Mouse (Mus musculus): ENCODE data around the gene Pde4c.

Pde4c gene

GRCm38 (mm10) chr8:70723486-70724210 is at the start of gene Pde4c:
Gene Pde4c, plus strand, starts transcription at chr8:70723720.
- no peak for DNase-seq (ENCODE audit: low spot score in 2 of 2)

GRCm38 (mm10) chr8:70674109-70674508 is 49.4 kb upstream of the Pde4c start:
- no peak for DNase-seq (ENCODE audit: low spot score in 2 of 2)

GRCm38 (mm10) chr8:70674716-70675115 is 48.8 kb upstream of the Pde4c start:
- DNase-seq (ENCODE audit: low spot score in 2 of 2): no peak

- no peak for DNase-seq (ENCODE audit: low spot score in 2 of 2)
Observed at GRCm38 (mm10) chr8:70675336-70675735, 48.2 kb upstream of the Pde4c start.

- no peak for DNase-seq (ENCODE audit: low spot score in 2 of 2)
Observed at GRCm38 (mm10) chr8:70677451-70678080, 46.0 kb upstream of the Pde4c start.

GRCm38 (mm10) chr8:70678679-70679078 is 44.8 kb upstream of the Pde4c start:
- no peak for DNase-seq (ENCODE audit: low spot score in 2 of 2)

- DNase-seq (ENCODE audit: low spot score in 2 of 2): no peak
Observed at GRCm38 (mm10) chr8:70679404-70679803, 44.1 kb upstream of the Pde4c start.

- no peak for DNase-seq (ENCODE audit: low spot score in 2 of 2)
Observed at GRCm38 (mm10) chr8:70680039-70680438, 43.5 kb upstream of the Pde4c start.

- DNase-seq (ENCODE audit: low spot score in 2 of 2): no peak
Observed at GRCm38 (mm10) chr8:70681410-70681809, 42.1 kb upstream of the Pde4c start.

GRCm38 (mm10) chr8:70682193-70682592 is 41.3 kb upstream of the Pde4c start:
- peak; percentile 58 to 81 for DNase-seq (ENCODE audit: low spot score in 2 of 2)

- DNase-seq (ENCODE audit: low spot score in 2 of 2): no peak
Observed at GRCm38 (mm10) chr8:70682692-70683091, 40.8 kb upstream of the Pde4c start.

- DNase-seq (ENCODE audit: low spot score in 2 of 2): no peak
Observed at GRCm38 (mm10) chr8:70684291-70684690, 39.2 kb upstream of the Pde4c start.

- DNase-seq (ENCODE audit: low spot score in 2 of 2): no peak
Observed at GRCm38 (mm10) chr8:70687576-70687975, 35.9 kb upstream of the Pde4c start.

GRCm38 (mm10) chr8:70688136-70688535 is 35.4 kb upstream of the Pde4c start:
- no peak for DNase-seq (ENCODE audit: low spot score in 2 of 2)

GRCm38 (mm10) chr8:70689892-70690390 is 33.6 kb upstream of the Pde4c start:
- DNase-seq (ENCODE audit: low spot score in 2 of 2): no peak

- no peak for DNase-seq (ENCODE audit: low spot score in 2 of 2)
Observed at GRCm38 (mm10) chr8:70691230-70691629, 32.3 kb upstream of the Pde4c start.

GRCm38 (mm10) chr8:70691727-70692231 is 31.7 kb upstream of the Pde4c start:
- DNase-seq (ENCODE audit: low spot score in 2 of 2): no peak

- DNase-seq (ENCODE audit: low spot score in 2 of 2): no peak
Observed at GRCm38 (mm10) chr8:70693636-70694035, 29.9 kb upstream of the Pde4c start.

- peak in 1 of 2 experiments; percentile 61 for DNase-seq (ENCODE audit: low spot score in 2 of 2)
Observed at GRCm38 (mm10) chr8:70695318-70696018, 28.1 kb upstream of the Pde4c start.

- peak in 1 of 2 experiments; percentile 65 for DNase-seq (ENCODE audit: low spot score in 2 of 2)
Observed at GRCm38 (mm10) chr8:70696019-70696885, 27.3 kb upstream of the Pde4c start.

GRCm38 (mm10) chr8:70696946-70697345 is 26.6 kb upstream of the Pde4c start:
- no peak for DNase-seq (ENCODE audit: low spot score in 2 of 2)

Measured in urinary bladder, adult 18-20 months (tissue).